Comparison of ENCODE assay signal across 27 mouse cellular contexts in the genomic region with DNA sequence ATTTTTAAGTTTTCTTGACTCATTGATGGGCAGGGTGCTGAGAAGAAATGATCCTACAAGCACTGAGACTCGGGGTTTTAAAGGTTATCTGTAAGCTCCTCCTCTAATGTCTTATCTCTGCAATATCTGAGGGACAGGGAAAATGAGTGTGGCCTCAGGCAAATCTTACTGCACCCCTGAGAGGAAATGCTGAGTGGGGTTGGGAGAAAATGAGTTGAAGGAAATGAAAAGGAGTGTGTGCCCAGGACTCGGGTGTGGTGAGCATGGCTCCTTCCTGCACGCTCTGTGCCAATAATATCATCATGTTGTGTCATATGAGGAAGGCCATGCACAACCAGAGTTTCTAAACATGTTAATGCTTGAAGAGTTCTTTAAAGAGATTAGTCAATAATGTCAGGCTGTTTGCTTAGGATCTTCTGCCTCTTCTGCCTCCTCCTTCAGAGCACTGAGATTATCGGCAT. TPM values are rescaled to one million over a fixed set of nuclear protein-coding genes. Genes with fewer than 3 reads are reported as not detected.
A peak's percentile ranks its signal among the peaks of the same experiment; 100 is the strongest.
DNase-seq lines count a peak whose midpoint lies in the region; ATAC-seq lines count a peak whose summit lies in the region.
"Had no signal": no experiment of that assay in that cellular context is flagged by ENCODE, and none has a peak within 500 bp of the region (broad histone marks: within the 10 kb centered on the region; RNA-seq: fewer than 3 reads in every experiment).

A gene (minus strand): TSS at position 51 of the 461 bp plus-strand sequence.

- WGBS in liver, embryonic 13.5 days (ENCODE audit: insufficient replicate concordance) = 61% methylated on average over 4 of the region's 4 CpGs
- 79% methylated on average over 4 of the region's 4 CpGs for WGBS in liver, embryonic 11.5 days
- WGBS in intestine, embryonic 15.5 days = 67% methylated on average over 4 of the region's 4 CpGs

- no peak for ATAC-seq in liver, embryonic 13.5 days (ENCODE audit: low read depth)
- ATAC-seq in liver, embryonic 11.5 days (replicated peaks; ENCODE audit: low FRiP score) = no peak
- peak; percentile 48 for ATAC-seq in granulocyte monocyte progenitor cell, adult 5-6 weeks (replicated peaks; ENCODE audit: poor library complexity, severe bottlenecking)
- peak; percentile 96 for ATAC-seq in megakaryocyte, adult 5-6 weeks (ENCODE audit: poor library complexity, severe bottlenecking)
- ATAC-seq in intestine, embryonic 15.5 days = no peak

- no peaks in the 10 kb centered on the region for H3K27me3 ChIP-seq in liver, embryonic 13.5 days
- no peaks in the 10 kb centered on the region for H3K27me3 ChIP-seq in liver, embryonic 11.5 days (replicated peaks; ENCODE audit: control insufficient read depth, insufficient read depth, low read length)
- no peaks in the 10 kb centered on the region for H3K27me3 ChIP-seq in intestine, embryonic 15.5 days (replicated peaks)
- H3K27me3 ChIP-seq: forebrain, embryonic 12.5 days; heart, embryonic 12.5 days; hindbrain, embryonic 12.5 days; kidney, embryonic 15.5 days; midbrain, embryonic 12.5 days had no signal

- H3K9me3 ChIP-seq in liver, embryonic 13.5 days (replicated peaks) = no peaks in the 10 kb centered on the region
- no peaks in the 10 kb centered on the region for H3K9me3 ChIP-seq in liver, embryonic 11.5 days (ENCODE audit: control insufficient read depth, low read length)
- no peaks in the 10 kb centered on the region for H3K9me3 ChIP-seq in intestine, embryonic 15.5 days
- H3K9me3 ChIP-seq: forebrain, embryonic 12.5 days; heart, embryonic 12.5 days; hindbrain, embryonic 12.5 days; kidney, embryonic 15.5 days; midbrain, embryonic 12.5 days had no signal

- no peak within 1 kb of the TSS for H3K4me3 ChIP-seq in liver, embryonic 13.5 days (replicated peaks)
- no peak within 1 kb of the TSS for H3K4me3 ChIP-seq in liver, embryonic 11.5 days (ENCODE audit: low read depth, low read length)
- no peak within 1 kb of the TSS for H3K4me3 ChIP-seq in intestine, embryonic 15.5 days (replicated peaks)
- H3K4me3 ChIP-seq: erythroblast, embryonic 14.5 days; forebrain, embryonic 12.5 days; gastrocnemius, adult 2 months; heart, embryonic 12.5 days; hindbrain, embryonic 12.5 days; kidney, embryonic 15.5 days; midbrain, embryonic 12.5 days had no signal

- no peaks in the 10 kb centered on the region for H3K4me1 ChIP-seq in liver, embryonic 13.5 days (replicated peaks)
- H3K4me1 ChIP-seq in liver, embryonic 11.5 days (replicated peaks; ENCODE audit: control insufficient read depth, insufficient read depth, low read length) = no peaks in the 10 kb centered on the region
- no peaks in the 10 kb centered on the region for H3K4me1 ChIP-seq in intestine, embryonic 15.5 days (replicated peaks)
- H3K4me1 ChIP-seq: heart, embryonic 12.5 days; hindbrain, embryonic 12.5 days; kidney, embryonic 15.5 days had no signal

- no peak within 1 kb of the TSS for H3K27ac ChIP-seq in liver, embryonic 13.5 days
- no peak within 1 kb of the TSS for H3K27ac ChIP-seq in liver, embryonic 11.5 days (ENCODE audit: low read depth, low read length)
- no peak within 1 kb of the TSS for H3K27ac ChIP-seq in intestine, embryonic 15.5 days
- H3K27ac ChIP-seq: forebrain, embryonic 12.5 days; gastrocnemius, adult 2 months; hindbrain, embryonic 12.5 days; kidney, embryonic 15.5 days; midbrain, embryonic 12.5 days had no signal

- no peak within 1 kb of the TSS for H3K9ac ChIP-seq in liver, embryonic 13.5 days
- H3K9ac ChIP-seq in liver, embryonic 11.5 days (ENCODE audit: low read depth, low read length) = no peak within 1 kb of the TSS
- no peak within 1 kb of the TSS for H3K9ac ChIP-seq in intestine, embryonic 15.5 days
- H3K9ac ChIP-seq: forebrain, embryonic 12.5 days; heart, embryonic 12.5 days; hindbrain, embryonic 12.5 days; kidney, embryonic 15.5 days; midbrain, embryonic 12.5 days had no signal

- H3K4me2 ChIP-seq in liver, embryonic 13.5 days = no peak within 1 kb of the TSS
- H3K4me2 ChIP-seq in liver, embryonic 11.5 days = no peak within 1 kb of the TSS
- H3K4me2 ChIP-seq in intestine, embryonic 15.5 days (replicated peaks) = no peak within 1 kb of the TSS
- H3K4me2 ChIP-seq: forebrain, embryonic 12.5 days; heart, embryonic 12.5 days; hindbrain, embryonic 12.5 days; kidney, embryonic 15.5 days; midbrain, embryonic 12.5 days had no signal

- no peak for DNase-seq in liver, embryonic 13.5 days
- DNase-seq in liver, embryonic 11.5 days (ENCODE audit: low spot score) = no peak
- no peak for DNase-seq in heart, postnatal 4 days
- no peak for DNase-seq in gastrocnemius, postnatal 25 days
- DNase-seq: adrenal gland, postnatal 14 days; cerebellum, adult 9-10 months; gastrocnemius, adult 2 months; heart, adult 11 months; heart, postnatal 10 days; kidney, adult 11 months; kidney, postnatal 36 days; layer of hippocampus, postnatal 36 days; lung, postnatal 10 days; thymus, postnatal 25 days had no signal

- H3K36me3 ChIP-seq in liver, embryonic 13.5 days = no peaks in the 10 kb centered on the region
- no peaks in the 10 kb centered on the region for H3K36me3 ChIP-seq in liver, embryonic 11.5 days (ENCODE audit: control insufficient read depth, insufficient read depth, low read length)
- no peaks in the 10 kb centered on the region for H3K36me3 ChIP-seq in intestine, embryonic 15.5 days
- H3K36me3 ChIP-seq: forebrain, embryonic 12.5 days; heart, embryonic 12.5 days; hindbrain, embryonic 12.5 days; kidney, embryonic 15.5 days; midbrain, embryonic 12.5 days had no signal

RNA-seq across cellular contexts. Expression of the gene that starts here (rescaled TPM):
- 14.4 and 18.7 TPM in 2 replicates for polyA plus RNA-seq in liver, embryonic 13.5 days (2015; fragmentation: Nextera tagmentation; extraction: Ambion mirVana)
- polyA plus RNA-seq in liver, embryonic 11.5 days (2014; fragmentation: Nextera tagmentation; extraction: Ambion mirVana) = 4.7 and 7.4 TPM in 2 replicates
- total RNA-seq in granulocyte monocyte progenitor cell, adult 5-6 weeks (2014; fragmentation: Nextera tagmentation) = not detected in 2 replicates
- 1.3 and 1.7 TPM in 2 replicates for total RNA-seq in granulocyte monocyte progenitor cell, adult 5-6 weeks (2017)
- 15.1 and 18.2 TPM in 2 replicates for total RNA-seq in megakaryocyte, adult 5-6 weeks (2015)
- 14.5 and 18.9 TPM in 2 replicates for total RNA-seq in megakaryocyte, adult 5-6 weeks (2017)
- polyA plus RNA-seq in intestine, embryonic 15.5 days (2015; fragmentation: Nextera tagmentation; extraction: Ambion mirVana) = 1.6 and 3.1 TPM in 2 replicates
- 1 to 10 TPM in 1 of 2 experiments, not detected in 1; 1.8 TPM for total RNA-seq in heart, postnatal 4 days (2021)
- not detected for total RNA-seq in gastrocnemius, postnatal 25 days (2021)
- total RNA-seq: adrenal gland, postnatal 14 days; gastrocnemius, adult 2 months; layer of hippocampus, adult 8-10 months; layer of hippocampus, postnatal 36 days; left cerebral cortex, postnatal 10 days had no signal
- polyA plus RNA-seq: C2C12; erythroblast, embryonic 14.5 days; forebrain, embryonic 12.5 days; heart, embryonic 12.5 days; small intestine, adult 2 months had no signal

Comparison
In these comparisons a context has a peak if more than half of its experiments do, and no peak if none do; other contexts are left out.
1. RNA of the gene that starts here (total RNA-seq): 14.5 to 18.9 TPM in megakaryocyte, adult 5-6 weeks; 1.8 TPM in heart, postnatal 4 days, 1.3 to 1.7 TPM in granulocyte monocyte progenitor cell, adult 5-6 weeks and not detected in gastrocnemius, postnatal 25 days; every median in the first group is over 4 times any median in the second.
2. ATAC-seq: peak in granulocyte monocyte progenitor cell, adult 5-6 weeks (single experiment) and megakaryocyte, adult 5-6 weeks (single experiment); none in liver, embryonic 13.5 days (single experiment), liver, embryonic 11.5 days (single experiment) and intestine, embryonic 15.5 days (single experiment).